Mouse (Mus musculus): ENCODE measurements at regions not wholly inside any gene's neighbourhood (a gene's known extent, or its start where the extent isn't known, plus 50 kb on each side); places are given as distances from the start of the nearest gene placed in this dataset.

DNA sequence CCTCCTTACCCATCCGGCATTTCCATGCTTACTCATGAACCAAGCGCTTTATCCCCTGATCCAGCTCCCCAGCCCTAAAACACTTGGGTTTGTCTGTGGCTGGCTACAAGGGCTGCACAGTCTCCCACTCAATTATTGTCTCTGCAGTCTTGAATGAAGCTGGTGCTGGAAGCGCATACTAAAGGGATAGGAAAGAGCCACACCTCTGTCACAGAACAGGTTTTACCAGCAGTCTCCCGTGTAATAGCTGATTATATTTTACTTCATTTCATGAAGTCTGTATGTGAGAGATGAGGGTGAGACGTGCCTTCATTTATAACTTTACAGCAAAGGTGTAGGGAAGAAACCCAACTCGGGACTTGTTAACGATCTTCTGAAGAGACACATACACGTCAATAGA, 167.0 kb upstream of the Adgrl2 start:
- DNase-seq = no peak

DNA sequence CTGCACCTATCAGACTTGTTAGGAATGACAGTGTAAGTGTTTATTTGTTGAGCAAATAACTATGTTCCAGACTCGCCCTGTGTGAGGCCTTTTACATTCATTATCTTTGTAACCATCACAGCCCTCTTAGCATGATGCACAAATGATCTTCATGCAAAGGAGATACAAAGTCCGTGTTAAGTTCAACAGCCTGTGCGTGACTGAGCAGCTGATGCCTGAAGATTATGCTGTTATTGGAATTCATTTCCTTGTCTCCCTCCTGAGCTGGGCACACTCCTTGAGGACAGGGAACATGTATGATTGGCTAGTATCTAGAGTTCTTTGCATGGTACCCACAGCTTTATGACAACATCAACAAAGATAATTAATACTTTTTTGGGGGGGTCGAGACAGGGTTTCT, 162.0 kb upstream of the Adgrl2 start:
- no peak for DNase-seq

DNA sequence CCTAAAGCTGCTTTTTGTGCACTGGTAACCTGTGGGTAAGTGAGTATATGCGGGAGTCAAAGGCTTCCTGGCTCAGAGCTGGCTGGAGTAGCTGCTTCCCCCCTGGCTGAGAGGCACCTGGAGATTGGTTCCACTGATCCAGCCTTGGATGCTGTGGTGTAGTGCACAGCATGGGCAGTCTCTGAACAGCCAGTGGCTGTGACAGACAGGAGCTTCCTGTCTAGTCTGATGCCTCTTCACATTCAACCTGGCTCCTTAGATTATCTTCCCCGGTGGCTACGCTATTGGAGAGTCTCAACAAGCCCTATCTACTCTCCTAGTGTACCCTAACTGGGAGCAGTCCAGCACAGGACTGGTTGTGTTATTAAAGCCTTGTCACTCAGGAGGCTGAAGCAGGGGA, 160.4 kb upstream of the Adgrl2 start:
- no peak for DNase-seq

- DNase-seq = no peak
Measured at GRCm38 (mm10) chr3:149148608-149149007, 158.3 kb upstream of the Adgrl2 start.

DNA sequence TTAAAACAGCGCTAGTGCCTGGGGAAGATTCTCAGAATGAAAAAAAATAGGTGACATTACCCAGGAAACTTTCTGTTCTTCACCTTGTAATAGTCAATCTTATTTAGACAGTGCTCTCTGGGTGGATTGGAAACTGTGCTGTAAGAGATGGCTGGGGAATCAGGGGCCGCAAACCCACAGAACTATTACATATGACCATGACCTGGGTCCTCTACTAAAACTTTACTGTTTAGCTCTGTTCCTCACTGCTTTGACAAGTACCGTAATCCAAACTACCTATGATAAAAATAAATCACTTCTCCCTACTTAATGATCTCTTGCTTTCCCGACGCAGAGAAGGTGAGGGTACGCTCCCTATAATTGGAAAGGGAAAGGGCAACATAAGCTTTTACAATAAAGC, 157.6 kb upstream of the Adgrl2 start:
- DNase-seq = no peak

DNA sequence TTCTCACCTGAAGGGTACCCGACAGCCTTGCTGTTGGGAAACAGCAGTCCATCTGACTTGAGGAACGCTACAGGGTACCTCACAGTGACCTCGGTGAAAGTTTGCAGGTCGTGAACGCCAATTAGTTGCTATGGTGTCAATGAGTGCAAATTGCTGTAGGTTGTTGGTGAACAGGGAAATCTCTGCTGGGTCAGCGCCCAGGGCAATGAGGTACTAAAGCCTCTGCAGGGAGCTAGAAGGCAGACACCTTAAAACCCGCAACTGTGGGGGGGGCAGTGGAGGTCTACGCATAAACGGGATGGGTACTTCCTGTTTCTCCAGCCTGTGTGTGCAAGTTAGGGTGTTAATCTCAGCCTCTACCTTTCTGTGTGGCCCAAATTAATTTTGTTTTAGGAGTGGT, 156.3 kb upstream of the Adgrl2 start:
- no peak for DNase-seq

DNA sequence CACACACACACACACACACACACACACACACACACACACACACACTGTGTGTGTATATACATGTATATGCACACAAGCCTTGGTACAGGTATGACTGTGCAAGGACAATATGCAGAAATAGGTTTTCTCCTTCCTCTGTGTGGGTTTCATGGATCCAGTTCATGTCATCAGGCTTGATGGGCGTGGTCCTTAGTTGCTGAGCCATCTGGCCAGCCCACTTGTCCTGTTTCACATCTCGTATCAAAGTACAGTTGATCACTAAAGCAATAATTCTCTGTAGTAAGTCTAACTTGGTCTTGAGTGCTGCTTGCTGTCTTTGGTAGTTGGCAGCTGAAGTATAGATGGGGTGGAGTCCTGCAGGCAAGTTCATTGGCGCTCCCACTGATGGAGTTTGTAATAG, 150.1 kb upstream of the Adgrl2 start:
- no peak for DNase-seq

DNA sequence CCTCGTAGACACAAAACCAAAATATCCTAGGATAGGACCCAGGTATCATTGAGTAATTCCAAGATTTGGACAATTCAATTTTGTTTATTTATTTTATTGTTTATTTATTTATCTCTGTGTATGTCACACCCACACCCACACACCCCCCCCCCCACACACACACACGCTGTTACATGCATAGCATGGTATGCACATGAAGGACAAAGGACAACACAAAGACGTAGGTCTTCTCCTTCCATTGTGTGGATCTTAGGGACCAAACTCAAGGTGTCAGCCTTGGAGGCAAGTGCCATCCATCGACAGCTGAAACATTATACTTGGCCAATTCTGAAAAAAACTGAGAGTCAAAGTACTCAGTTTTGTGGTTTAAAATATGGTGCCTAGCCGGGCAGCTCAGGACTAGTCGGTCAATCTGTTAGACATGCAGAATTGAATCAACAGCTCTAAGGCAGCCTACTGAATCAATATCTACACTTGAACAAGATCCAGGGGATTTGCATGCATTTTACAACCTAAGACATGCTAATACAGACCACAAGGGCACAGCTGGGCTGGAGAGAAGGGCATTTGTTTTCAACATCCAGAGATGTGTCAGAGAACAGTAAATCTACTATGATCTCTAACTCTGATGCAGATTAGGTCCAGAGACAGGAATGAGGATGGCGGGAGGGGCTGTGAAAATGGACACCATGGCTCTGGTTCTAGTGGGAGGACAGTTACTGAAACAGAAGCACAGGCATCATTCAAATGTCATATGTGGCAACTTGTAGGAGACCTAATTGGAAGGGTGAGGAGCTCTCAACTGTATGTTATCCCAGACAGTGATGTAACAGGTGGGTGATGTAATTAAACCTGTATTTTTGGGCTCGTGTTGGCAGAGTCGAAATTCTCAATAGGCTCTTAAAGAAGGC, 143.9 kb upstream of the Adgrl2 start:
- no peak for DNase-seq

DNA sequence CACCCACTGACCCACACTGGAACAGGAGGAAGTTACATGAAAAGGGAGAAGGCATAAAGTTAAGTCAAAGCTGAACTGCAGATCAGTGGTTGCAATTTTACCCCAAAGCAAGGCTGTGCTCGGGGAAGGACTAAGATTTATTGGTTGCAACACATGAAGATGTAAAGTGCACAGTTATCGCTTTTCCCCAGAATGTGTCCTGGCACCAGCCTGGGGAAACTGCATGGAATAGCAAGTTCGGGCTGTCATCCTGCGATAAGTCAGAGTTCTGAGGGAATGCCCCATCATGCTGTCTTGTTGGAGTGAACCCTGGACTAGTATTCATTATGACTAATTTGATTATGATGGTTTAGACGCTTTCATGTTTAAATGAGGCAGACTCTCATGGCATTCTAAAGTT, 128.5 kb upstream of the Adgrl2 start:
- DNase-seq = no peak

DNA sequence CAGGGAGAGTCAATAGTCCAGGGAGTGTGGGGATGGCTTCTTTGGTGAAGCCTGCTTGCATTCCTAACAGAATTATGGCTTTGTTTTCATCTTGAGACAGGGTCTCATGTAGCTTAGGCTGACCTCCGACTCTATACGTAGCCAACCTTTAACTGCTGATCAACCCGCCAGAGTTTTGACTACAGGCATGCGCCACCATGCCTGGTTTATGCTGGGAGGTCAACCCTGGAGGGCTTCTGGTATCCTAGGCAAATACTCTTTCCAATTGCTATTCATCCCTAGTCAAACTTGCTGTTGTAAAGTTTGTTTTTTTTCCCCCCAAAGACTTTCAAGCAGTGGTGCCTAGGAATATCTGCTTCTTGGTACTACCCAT, 127.3 kb upstream of the Adgrl2 start:
- no peak for DNase-seq

DNA sequence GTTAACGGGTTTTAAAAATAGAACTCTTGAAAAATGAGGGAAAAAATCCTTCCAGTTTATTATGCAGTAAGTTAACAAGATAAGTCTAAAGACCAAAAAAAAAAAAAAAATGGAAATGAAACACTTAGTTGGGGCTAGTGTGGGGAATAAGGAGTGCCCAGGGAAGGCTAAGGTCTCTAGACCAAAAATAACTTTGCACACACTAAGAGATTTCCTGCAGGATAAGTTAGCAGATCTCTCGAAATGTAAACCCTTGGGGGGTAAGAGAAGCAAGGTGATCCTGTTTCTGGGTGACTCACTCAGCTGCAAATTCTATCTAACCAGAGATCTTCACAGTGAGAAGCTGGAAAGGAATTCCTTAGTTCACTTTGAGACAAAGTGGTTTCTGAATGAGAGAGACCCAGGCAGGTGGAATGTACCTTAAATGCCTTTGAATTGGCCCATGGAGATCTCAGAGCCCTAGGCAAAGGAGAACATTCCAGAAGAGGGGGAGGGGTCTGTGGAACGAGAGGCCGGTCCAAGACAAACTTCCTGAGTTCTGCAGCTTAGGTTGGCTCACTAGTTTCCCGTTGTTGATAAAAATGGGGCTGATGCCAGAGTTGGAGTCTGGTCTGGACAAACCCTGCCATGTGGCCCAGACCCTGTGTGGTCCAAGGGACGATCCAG, 126.8 kb upstream of the Adgrl2 start:
- DNase-seq = no peak

DNA sequence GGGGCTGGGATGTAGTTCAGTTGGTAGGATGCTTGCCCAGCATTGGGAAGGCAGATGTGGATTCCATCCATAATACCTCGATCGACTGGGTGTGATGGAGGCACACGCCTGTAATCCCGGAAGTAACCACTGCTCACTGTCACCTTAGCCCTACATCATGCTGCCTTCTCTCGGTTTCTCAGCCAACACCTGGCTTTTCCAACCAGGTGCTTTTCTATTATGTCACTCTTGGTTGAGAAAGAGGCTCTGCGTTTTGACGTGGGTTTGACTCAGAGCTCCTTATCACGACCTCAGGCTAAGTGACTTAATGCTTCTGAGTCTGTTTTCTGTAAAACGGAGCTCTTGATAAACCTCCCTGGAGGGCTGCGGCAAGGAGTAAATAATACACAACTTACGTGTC, 126.2 kb upstream of the Adgrl2 start:
- no peak for DNase-seq

DNA sequence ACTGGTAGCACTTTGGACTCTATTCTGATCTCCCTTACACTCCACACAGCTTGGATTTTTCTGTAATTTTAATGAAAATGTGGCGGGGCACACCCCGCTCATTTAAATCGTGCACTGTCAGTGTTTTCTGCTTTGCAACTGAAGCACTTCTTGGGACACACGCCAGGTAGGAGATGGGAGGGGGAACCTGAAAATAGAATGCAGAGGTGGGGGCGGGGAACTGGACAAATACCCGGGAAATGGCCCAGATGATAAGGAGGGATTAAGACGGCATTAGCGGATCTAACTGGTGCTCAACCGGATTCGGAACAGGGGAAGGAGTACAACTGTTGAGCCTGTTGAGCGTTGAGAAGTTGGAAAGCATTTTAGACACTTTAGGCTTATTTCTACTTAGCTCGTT, 125.5 kb upstream of the Adgrl2 start:
- DNase-seq = no peak

DNA sequence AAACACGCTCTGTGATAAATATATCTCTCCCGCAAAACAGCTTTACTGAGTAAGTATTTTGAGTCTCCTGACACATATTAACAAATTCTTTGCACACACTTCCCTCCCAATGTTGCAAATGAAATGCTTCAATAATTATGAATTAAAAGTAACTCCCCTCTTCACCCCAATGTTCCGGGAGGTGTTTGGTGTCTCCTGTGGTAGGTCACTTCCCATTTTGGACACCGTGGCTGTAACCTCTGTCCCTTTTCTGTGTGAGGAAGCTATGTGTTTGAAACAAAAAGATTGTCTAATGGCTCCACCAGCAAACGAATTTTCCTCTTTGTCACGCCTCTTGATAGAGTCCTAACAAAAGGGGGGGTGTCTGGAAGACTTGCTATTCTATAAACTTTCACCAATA, 122.5 kb upstream of the Adgrl2 start:
- no peak for DNase-seq

GRCm38 (mm10) chr3:149111529-149112439, 121.4 kb upstream of the Adgrl2 start:
- no peak for DNase-seq

DNA sequence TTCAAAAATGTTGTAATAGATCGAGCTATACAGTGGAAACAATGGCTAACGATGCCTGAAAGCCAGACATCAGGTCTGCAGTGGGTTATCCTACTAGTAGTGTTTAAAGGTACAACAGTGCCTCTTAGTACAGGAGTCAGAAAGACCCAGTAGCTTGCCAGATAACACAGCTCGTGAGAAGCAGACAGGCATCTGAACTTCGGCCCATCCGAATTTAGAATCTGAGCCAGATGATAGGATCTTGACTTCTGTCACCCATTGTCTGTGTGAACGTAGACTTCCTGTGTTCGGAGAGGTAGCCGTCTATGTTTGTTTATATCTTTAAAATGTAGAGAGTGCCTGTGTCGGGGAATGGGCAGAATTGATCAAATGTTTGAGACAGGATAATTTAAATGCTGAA, 120.5 kb upstream of the Adgrl2 start:
- no peak for DNase-seq

DNA sequence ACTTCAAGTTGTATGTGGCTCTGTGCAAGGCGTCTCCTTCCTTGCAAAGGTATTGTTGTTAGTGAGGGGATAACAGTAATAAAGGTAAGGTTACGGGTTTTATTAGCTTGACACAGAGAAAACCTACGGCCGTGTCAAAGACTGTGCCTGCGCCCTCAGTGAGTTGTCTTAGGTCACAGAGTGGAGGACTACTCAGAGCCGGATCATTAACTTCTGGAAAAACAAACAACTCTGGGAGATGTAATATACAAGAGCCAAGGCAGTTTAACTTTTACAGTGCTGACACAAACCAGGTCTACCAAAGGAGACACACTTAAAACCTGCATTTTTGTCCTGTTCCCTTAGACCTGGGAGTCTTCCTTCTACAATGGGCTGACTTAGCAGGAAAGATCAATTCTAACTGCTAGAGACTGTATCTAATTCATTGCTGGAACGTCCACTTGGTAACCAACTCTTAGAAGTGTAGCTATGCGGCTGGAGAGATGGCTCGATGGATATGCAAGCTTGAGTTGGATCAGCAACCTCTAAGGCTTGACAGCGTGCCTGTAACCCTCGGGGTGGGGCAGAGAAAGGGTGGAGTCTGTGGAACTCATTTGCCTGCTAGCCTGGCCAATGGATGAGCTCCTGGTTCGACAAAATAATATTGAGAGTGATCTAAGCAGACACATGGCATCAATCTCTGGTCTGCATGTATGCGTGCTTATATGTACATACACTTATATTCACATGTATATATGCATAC, 115.5 kb upstream of the Adgrl2 start:
- DNase-seq = no peak

- no peak for DNase-seq
Measured at GRCm38 (mm10) chr3:149105181-149105580, 114.8 kb upstream of the Adgrl2 start.

DNA sequence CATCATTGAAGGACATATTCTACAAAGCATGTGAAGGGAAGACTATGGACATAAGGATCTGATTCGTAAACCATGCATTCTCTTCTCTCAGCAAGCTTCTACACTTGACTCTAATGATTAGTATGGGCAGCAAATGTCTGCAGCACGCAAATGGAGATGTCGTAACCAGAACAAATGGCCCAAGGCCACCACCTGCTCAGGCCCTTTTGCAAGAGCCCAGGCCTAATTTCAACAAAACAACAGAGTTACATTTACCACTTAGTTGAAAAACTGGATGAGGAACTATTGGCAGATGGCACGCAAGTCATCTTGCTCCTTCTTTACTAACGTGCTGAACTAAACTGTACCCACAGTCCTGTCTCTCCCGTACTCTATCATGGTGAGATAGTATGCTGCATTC, 113.7 kb upstream of the Adgrl2 start:
- no peak for DNase-seq

- DNase-seq = no peak
Measured at GRCm38 (mm10) chr3:149103469-149103868, 113.1 kb upstream of the Adgrl2 start.

GRCm38 (mm10) chr3:149102846-149103245, 112.5 kb upstream of the Adgrl2 start:
- DNase-seq = no peak

- no peak for DNase-seq
Measured at GRCm38 (mm10) chr3:149101785-149102184, 111.4 kb upstream of the Adgrl2 start.

DNA sequence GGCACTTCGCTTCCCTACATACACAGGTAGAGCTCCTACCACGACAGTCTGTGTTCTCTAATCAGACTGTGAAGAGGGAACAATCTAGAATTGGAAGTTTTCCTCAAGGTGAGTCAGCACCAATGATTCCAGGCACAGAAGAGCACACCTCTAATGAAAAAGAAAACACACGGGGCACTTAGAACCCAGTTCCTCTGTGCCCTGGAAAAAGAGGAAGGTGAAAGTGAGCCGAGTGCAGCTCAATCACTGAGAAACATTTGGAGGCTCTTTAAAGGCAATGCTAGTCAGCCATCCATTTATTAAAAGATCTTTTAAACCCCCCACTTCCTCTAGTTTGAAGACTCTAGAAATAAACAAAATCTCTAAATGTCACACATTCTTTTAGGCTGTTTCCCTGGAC, 108.4 kb upstream of the Adgrl2 start:
- no peak for DNase-seq
